Mouse (Mus musculus) ovary, postnatal 14 days (tissue): ENCODE measurements at regions not wholly inside any gene's neighbourhood (a gene's known extent, or its start where the extent isn't known, plus 50 kb on each side); places are given as distances from the start of the nearest gene placed in this dataset.

Experiments used
- DNase-seq: peaks from one replicate; pipeline ENCODE4 v3.0.0; 2022; ENCODE audit warnings: low spot score

- DNase-seq: no peak
Observed at GRCm38 (mm10) chr15:25120441-25120840, 293.1 kb downstream of the Basp1 start.

GRCm38 (mm10) chr15:25117980-25118379 lies 295.6 kb downstream of the Basp1 start:
- peak; percentile 29 for DNase-seq

- no peak for DNase-seq
Observed at GRCm38 (mm10) chr15:25102727-25103126, 310.8 kb downstream of the Basp1 start.

- no peak for DNase-seq
Observed at GRCm38 (mm10) chr15:25093758-25094157, 319.8 kb downstream of the Basp1 start.

GRCm38 (mm10) chr15:25069701-25070100 lies 343.9 kb downstream of the Basp1 start:
- DNase-seq: no peak

GRCm38 (mm10) chr15:25059347-25059746 lies 354.2 kb downstream of the Basp1 start:
- DNase-seq: no peak

GRCm38 (mm10) chr15:25047875-25048274 lies 365.7 kb downstream of the Basp1 start:
- DNase-seq: peak; percentile 17

- DNase-seq: no peak
Observed at GRCm38 (mm10) chr15:25046514-25047138, 366.9 kb downstream of the Basp1 start.

GRCm38 (mm10) chr15:25036231-25036630 lies 377.3 kb downstream of the Basp1 start:
- no peak for DNase-seq

- no peak for DNase-seq
Observed at GRCm38 (mm10) chr15:25027865-25028264, 385.7 kb downstream of the Basp1 start.

GRCm38 (mm10) chr15:25026786-25027461 lies 386.6 kb downstream of the Basp1 start:
- no peak for DNase-seq

- DNase-seq: no peak
Observed at GRCm38 (mm10) chr15:25026351-25026750, 387.2 kb downstream of the Basp1 start.

GRCm38 (mm10) chr15:25020916-25021315 lies 392.6 kb downstream of the Basp1 start:
- DNase-seq: no peak

- DNase-seq: no peak
Observed at GRCm38 (mm10) chr15:25019352-25019941, 394.1 kb downstream of the Basp1 start.

GRCm38 (mm10) chr15:25018937-25019336 lies 394.6 kb downstream of the Basp1 start:
- DNase-seq: no peak

- DNase-seq: no peak
Observed at GRCm38 (mm10) chr15:25007720-25008119, 405.8 kb downstream of the Basp1 start.

- no peak for DNase-seq
Observed at GRCm38 (mm10) chr15:25000171-25000570, 413.4 kb downstream of the Basp1 start.

GRCm38 (mm10) chr15:24993325-24993673 lies 420.3 kb downstream of the Basp1 start:
- no peak for DNase-seq

GRCm38 (mm10) chr15:24992665-24993324 lies 420.8 kb downstream of the Basp1 start:
- DNase-seq: no peak

- DNase-seq: no peak
Observed at GRCm38 (mm10) chr15:24990082-24990786, 423.3 kb downstream of the Basp1 start.

- no peak for DNase-seq
Observed at GRCm38 (mm10) chr15:24980841-24981240, 432.7 kb downstream of the Basp1 start.

GRCm38 (mm10) chr15:24972020-24972419 lies 441.5 kb downstream of the Basp1 start:
- no peak for DNase-seq
